Mouse (Mus musculus) liver, embryonic 14.5 days (tissue): Measurements from ENCODE around the gene Myh7. TPM values are rescaled to one million over a fixed set of nuclear protein-coding genes. Genes with fewer than 3 reads are reported as not detected.
"Not testable (repeated sequence)": the region's sequence is repeated elsewhere in the genome, so short reads cannot be mapped to it uniquely, and the experiment has no call there.

Experiments
- ATAC-seq: fragments of 200-750 bp; cut with Nextera tagmentation; 2 replicates; pipeline ENCODE4 v1.8.0; 2017; ENCODE audit warnings: moderate number of reproducible peaks, mild to moderate bottlenecking, moderate library complexity; ENCODE audit not compliant: insufficient read depth
- DNase-seq, 3 experiments: peaks; one replicate each; pipeline ENCODE4 v3.0.0-alpha.2; 2012 to 2013; ENCODE audit warnings: low read depth in 3 of 3, low spot score in 3 of 3
- H3K27ac ChIP-seq: fragments of 300-500 bp; sonication (generic); 2 replicates; pipeline ENCODE4 v1.5.1; 2014; ENCODE audit warnings: moderate library complexity, mild to moderate bottlenecking, control low read depth, inconsistent platforms
- H3K27me3 ChIP-seq: fragments of 300-500 bp; sonication (generic); 2 replicates; pipeline ENCODE4 v1.6.1; 2014; ENCODE audit warnings: mild to moderate bottlenecking, low read length, moderate library complexity; ENCODE audit not compliant: control insufficient read depth, insufficient read depth
- H3K36me3 ChIP-seq: fragments of 300-500 bp; sonication (generic); replicated peaks from 2 replicates; pipeline ENCODE4 v1.6.1; 2014; ENCODE audit warnings: low read depth; ENCODE audit not compliant: control insufficient read depth, insufficient read depth
- H3K4me1 ChIP-seq, 2 experiments: fragments of 200-500 bp in 1 of 2; fragments of 300-500 bp in 1 of 2; sonication (generic) in 1 of 2; replicated peaks; 2 replicates each; pipeline ENCODE4 v1.6.1; 2012 to 2014; ENCODE audit warnings: antibody characterized with exemption in 1 of 2, inconsistent platforms in 1 of 2, low read length in 1 of 2; ENCODE audit not compliant: control insufficient read depth in 2 of 2, insufficient read depth in 2 of 2
- H3K4me2 ChIP-seq: fragments of 300-500 bp; sonication (generic); 2 replicates; pipeline ENCODE4 v1.6.1; 2014; ENCODE audit warnings: low read depth, mild to moderate bottlenecking, control low read depth, moderate library complexity
- H3K4me3 ChIP-seq, 2 experiments: fragments of 200-500 bp in 1 of 2; fragments of 300-500 bp in 1 of 2; sonication (generic) in 1 of 2; 2 replicates each; pipeline ENCODE4 v1.5.1; 2012 to 2014; ENCODE audit warnings: low read depth in 2 of 2, low read length in 2 of 2, mild to moderate bottlenecking in 2 of 2, control low read depth in 1 of 2, inconsistent platforms in 1 of 2, moderate library complexity in 1 of 2; ENCODE audit not compliant: insufficient read depth in 1 of 2
- H3K9ac ChIP-seq: fragments of 300-500 bp; sonication (generic); replicated peaks from 2 replicates; pipeline ENCODE4 v1.6.1; 2014; ENCODE audit warnings: mild to moderate bottlenecking, control low read depth, moderate library complexity
- H3K9me3 ChIP-seq: fragments of 300-500 bp; sonication (generic); 2 replicates; pipeline ENCODE4 v1.6.1; 2016; ENCODE audit warnings: low read length, mixed read lengths; ENCODE audit not compliant: control insufficient read depth
- CTCF ChIP-seq: IDR thresholded peaks from 2 replicates; pipeline ENCODE4 v1.5.1; 2016; ENCODE audit warnings: antibody characterized with exemption, low read depth, control low read depth
- EP300 ChIP-seq: IDR thresholded peaks from 2 replicates; pipeline ENCODE4 v1.6.1; 2016; ENCODE audit warnings: antibody characterized with exemption, low read depth
- WGBS: fragments of 180-500 bp; shearing (Covaris S2); extraction: QIAGEN DNeasy Blood & Tissue Kit; methylation state at CpG from one replicate; pipeline ENCODE4 v1.1.7; 2014; ENCODE audit not compliant: insufficient replicate concordance; 5-methylcytosine and 5-hydroxymethylcytosine counted together
- polyA plus RNA-seq, 2 experiments: library from polyadenylated mRNA; depleted of rRNA in 1 of 2; stranded (reverse) in 1 of 2; unstranded in 1 of 2; fragments of >200 nt; fragmentation: Nextera tagmentation in 1 of 2; extraction: Ambion mirVana in 1 of 2; gene quantifications; 2 replicates each; pipeline versions ENCODE4 v1.2.1 to v1.2.3; 2012 to 2014

Gene Myh7
- polyA plus RNA-seq, 2 experiments: 0.05 to 0.07 TPM

DNA sequence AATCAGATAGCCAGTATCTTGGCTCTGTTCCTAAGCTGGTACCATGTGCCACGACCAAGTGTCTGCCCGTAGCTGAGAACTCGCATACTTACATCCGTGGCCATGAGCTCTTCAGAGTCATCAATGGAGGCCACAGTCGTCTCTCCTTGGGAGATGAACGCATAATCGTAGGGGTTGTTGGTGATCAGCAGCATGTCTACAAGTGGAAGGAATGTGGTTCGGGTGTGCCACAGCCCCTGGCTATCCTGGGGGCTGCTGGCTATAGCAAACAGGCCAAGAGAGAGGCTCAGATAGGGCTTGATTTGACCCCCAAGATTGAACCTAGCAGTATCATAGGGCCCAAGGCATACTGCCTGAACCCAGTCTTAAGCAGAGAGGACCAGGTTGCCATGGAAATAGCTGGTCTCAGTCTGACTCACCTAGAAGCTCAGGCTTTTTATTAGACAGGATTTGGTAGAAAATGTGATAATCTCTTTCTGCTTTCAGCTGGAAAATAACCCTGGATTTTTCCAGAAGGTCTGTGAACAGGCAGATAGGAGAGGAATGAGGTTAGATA, 4.5 kb downstream of the Myh7 start:
- Histone ChIP-seq H3K4me3 (no peak overlapping the region), H3K9me3 (no peaks in the 10 kb centered on the region), H3K27ac (no peak overlapping the region), H3K36me3 (no peaks in the 10 kb centered on the region), H3K4me2 (no peak overlapping the region), H3K27me3 (no peaks in the 10 kb centered on the region; the same call in 1 of the 2 replicates), H3K4me1 (no peaks in the 10 kb centered on the region), H3K9ac (no peak overlapping the region)
- TF ChIP-seq EP300: no peak
- TF ChIP-seq CTCF: no peak
- ATAC-seq (no peak), DNase-seq (no peak)
- WGBS: 67% methylated on average over 8 of the region's 8 CpGs

DNA sequence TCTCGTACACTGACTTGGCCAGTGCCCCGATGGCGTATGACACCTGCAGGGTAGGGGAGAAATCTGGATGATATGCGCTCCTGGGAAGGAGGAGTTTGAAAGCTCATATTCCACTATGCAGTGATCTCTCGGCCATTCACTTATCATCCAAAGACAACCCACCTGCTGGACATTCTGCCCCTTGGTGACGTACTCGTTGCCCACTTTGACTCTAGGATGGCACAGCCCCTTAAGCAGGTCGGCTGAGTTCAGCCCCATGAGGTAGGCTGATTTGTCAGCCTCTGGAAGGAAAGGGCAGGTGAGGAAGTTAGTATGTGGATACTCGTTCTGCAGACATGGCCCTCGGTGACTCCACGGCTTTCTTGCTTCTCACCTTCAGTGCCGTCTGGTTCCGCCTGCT, 5.5 kb downstream of the Myh7 start:
- no peak overlapping the region for H3K4me2 ChIP-seq
- no peak overlapping the region for H3K4me3 ChIP-seq
- no peaks in the 10 kb centered on the region; the same call in 1 of the 2 replicates for H3K27me3 ChIP-seq
- H3K9ac ChIP-seq: no peak overlapping the region
- no peak for ATAC-seq
- no peaks in the 10 kb centered on the region for H3K4me1 ChIP-seq
- no peak for DNase-seq
- no peaks in the 10 kb centered on the region for H3K9me3 ChIP-seq
- 69% methylated on average over 13 of the region's 13 CpGs for WGBS
- H3K27ac ChIP-seq: no peak overlapping the region
- no peak for TF ChIP-seq EP300
- no peak for TF ChIP-seq CTCF
- no peaks in the 10 kb centered on the region for H3K36me3 ChIP-seq

DNA sequence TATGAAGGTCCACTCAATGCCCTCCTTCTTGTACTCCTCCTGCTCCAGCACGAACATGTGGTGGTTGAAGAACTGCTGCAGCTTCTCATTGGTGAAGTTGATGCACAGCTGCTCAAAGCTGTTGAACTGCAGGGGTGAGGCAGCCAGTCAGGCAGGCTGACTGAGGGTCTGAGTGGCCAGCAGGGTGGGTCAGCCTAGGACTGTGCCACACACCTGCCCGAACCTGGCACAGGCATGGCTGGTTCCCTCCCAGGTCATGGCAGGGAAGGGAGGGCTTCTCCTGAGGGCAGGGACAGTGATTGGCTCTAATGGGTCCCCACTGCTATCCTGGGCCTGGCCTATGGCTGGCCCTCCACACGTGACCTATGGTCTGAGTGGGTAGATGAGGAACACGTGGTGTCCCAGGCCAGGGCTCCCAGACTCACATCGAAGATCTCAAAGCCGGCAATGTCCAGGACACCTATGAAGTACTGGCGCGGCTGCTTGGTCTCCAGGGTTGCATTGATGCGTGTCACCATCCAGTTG, 6.0 kb downstream of the Myh7 start:
- not testable (repeated sequence) for H3K36me3 ChIP-seq, H3K27me3 ChIP-seq, ATAC-seq, DNase-seq, H3K4me1 ChIP-seq, H3K9me3 ChIP-seq, H3K9ac ChIP-seq, H3K4me2 ChIP-seq, H3K27ac ChIP-seq, H3K4me3 ChIP-seq
- 78% methylated on average over 9 of the region's 9 CpGs for WGBS

DNA sequence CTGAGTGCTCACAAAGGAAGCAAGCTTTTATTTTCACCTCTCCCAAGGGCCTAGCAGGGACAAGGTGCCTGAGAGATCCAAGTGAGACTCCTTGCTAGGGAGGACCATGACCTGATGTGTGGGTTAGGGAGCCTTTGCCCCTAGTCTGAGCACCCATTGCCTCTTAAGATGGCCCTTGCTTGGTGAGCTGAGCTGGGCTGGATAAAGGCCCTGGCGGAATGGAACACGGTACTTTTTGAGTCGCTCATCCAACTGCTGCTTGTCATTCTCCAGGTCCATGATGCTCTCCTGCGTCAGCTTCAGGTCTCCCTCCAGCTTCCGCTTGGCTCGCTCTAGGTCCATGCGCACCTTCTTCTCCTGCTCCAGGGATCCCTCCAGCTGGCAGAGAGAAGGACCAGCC, 12.5 kb downstream of the Myh7 start:
- Histone ChIP-seq H3K27me3 (no peaks in the 10 kb centered on the region), H3K4me1 (no peaks in the 10 kb centered on the region), H3K9me3 (no peaks in the 10 kb centered on the region), H3K36me3 (no peaks in the 10 kb centered on the region), H3K27ac (no peak overlapping the region), H3K9ac (no peak overlapping the region), H3K4me3 (no peak overlapping the region), H3K4me2 (no peak overlapping the region)
- DNase-seq: no peak
- WGBS: 77% methylated on average over 7 of the region's 7 CpGs
- no peak for ATAC-seq
- TF ChIP-seq CTCF: no peak
- no peak for TF ChIP-seq EP300

DNA sequence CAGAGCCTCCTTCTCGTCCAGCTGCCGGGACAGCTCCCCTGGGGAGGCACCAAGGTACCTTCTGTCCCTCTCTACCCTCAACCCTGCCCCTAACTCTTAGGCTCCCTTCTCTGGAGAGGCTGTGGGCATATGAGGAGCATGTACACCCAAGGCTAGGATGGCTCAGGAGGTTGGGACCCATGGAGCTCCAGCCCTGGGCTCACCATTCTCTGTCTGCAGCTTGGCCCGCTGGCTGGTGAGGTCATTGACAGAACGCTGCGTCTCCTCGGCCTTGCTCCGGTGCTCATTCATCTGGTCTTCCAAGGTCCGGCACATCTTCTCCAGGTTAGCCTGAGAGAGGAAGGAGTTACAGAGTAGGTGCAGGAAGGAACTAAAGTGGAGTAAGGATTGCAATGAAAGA, 15.8 kb downstream of the Myh7 start:
- DNase-seq (no peak), ATAC-seq (no peak)
- no peaks in the 10 kb centered on the region for H3K27me3 ChIP-seq
- no peaks in the 10 kb centered on the region for H3K9me3 ChIP-seq
- H3K9ac ChIP-seq: no peak overlapping the region
- H3K4me1 ChIP-seq: no peaks in the 10 kb centered on the region
- no peaks in the 10 kb centered on the region for H3K36me3 ChIP-seq
- WGBS: 72% methylated on average over 8 of the region's 8 CpGs
- no peak overlapping the region for H3K4me3 ChIP-seq
- no peak overlapping the region for H3K27ac ChIP-seq
- TF ChIP-seq EP300: no peak
- TF ChIP-seq CTCF: no peak
- H3K4me2 ChIP-seq: no peak overlapping the region
